Mouse (Mus musculus) heart, postnatal 0 days (tissue): ENCODE results near the gene Il4. TPM values are rescaled to one million over a fixed set of nuclear protein-coding genes. Genes with fewer than 3 reads are reported as not detected.
A peak's percentile ranks its signal among the peaks of the same experiment; 100 is the strongest.

ENCODE experiments used
- ATAC-seq: fragments of 200-750 bp; cut with Nextera tagmentation; 2 replicates; pipeline ENCODE4 v1.8.0; 2017; ENCODE audit warnings: low read depth, moderate number of reproducible peaks, moderate library complexity; ENCODE audit not compliant: insufficient read depth
- DNase-seq: peaks from one replicate; pipeline ENCODE4 v3.0.0-alpha.2; 2016; ENCODE audit warnings: low spot score
- H3K27ac ChIP-seq: fragments of 300-500 bp; sonication (generic); 2 replicates; pipeline ENCODE4 v1.5.1; 2014; ENCODE audit warnings: low read depth, mild to moderate bottlenecking
- H3K27me3 ChIP-seq: fragments of 300-500 bp; sonication (generic); 2 replicates; pipeline ENCODE4 v1.6.1; 2014; ENCODE audit warnings: low read length, mixed read lengths; ENCODE audit not compliant: control insufficient read depth, insufficient read depth
- H3K36me3 ChIP-seq: fragments of 300-500 bp; sonication (generic); replicated peaks from 2 replicates; pipeline ENCODE4 v1.6.1; 2014; ENCODE audit warnings: low read length, mixed read lengths; ENCODE audit not compliant: control insufficient read depth, insufficient read depth
- H3K4me1 ChIP-seq: fragments of 300-500 bp; sonication (generic); 2 replicates; pipeline ENCODE4 v1.6.1; 2014; ENCODE audit warnings: antibody characterized with exemption; ENCODE audit not compliant: control insufficient read depth, insufficient read depth
- H3K4me2 ChIP-seq: fragments of 300-500 bp; sonication (generic); 2 replicates; pipeline ENCODE4 v1.6.1; 2014; ENCODE audit warnings: low read depth, mild to moderate bottlenecking, low read length, moderate library complexity
- H3K4me3 ChIP-seq: fragments of 300-500 bp; sonication (generic); 2 replicates; pipeline ENCODE4 v1.5.1; 2014; ENCODE audit warnings: low read depth, low read length
- H3K9ac ChIP-seq: fragments of 300-500 bp; sonication (generic); replicated peaks from 2 replicates; pipeline ENCODE4 v1.6.1; 2014; ENCODE audit warnings: low read depth, low read length, mixed read lengths
- H3K9me3 ChIP-seq: fragments of 300-500 bp; sonication (generic); replicated peaks from 2 replicates; pipeline ENCODE4 v1.6.1; 2016; ENCODE audit warnings: low read length; ENCODE audit not compliant: control insufficient read depth
- CTCF ChIP-seq: IDR thresholded peaks from 2 replicates; pipeline ENCODE4 v1.5.1; 2016; ENCODE audit warnings: antibody characterized with exemption, control low read depth, low read depth
- EP300 ChIP-seq: IDR thresholded peaks from 2 replicates; pipeline ENCODE4 v1.6.1; 2016; ENCODE audit warnings: antibody characterized with exemption, low read depth
- WGBS: fragments of 180-500 bp; shearing (Covaris S2); extraction: QIAGEN DNeasy Blood & Tissue Kit; methylation state at CpG from one replicate; pipeline ENCODE4 v1.1.7; 2014; 5-methylcytosine and 5-hydroxymethylcytosine counted together
- polyA plus RNA-seq: library from polyadenylated mRNA; unstranded; fragments of >200 nt; fragmentation: Nextera tagmentation; extraction: Ambion mirVana; gene quantifications from 2 replicates; pipeline ENCODE4 v1.2.1, GENCODE M21; 2015
- total RNA-seq: library from RNA; depleted of rRNA; stranded (reverse); fragments of >200 nt; gene quantifications from 2 replicates; pipeline ENCODE4 v1.2.3, GENCODE M21; 2014; ENCODE audit warnings: low replicate concordance

The Il4 gene
- total and polyA plus RNA-seq, 2 experiments from 2014 or later, result not detected

GRCm38 (mm10) chr11:53585510-53585909 is 33.0 kb downstream of the Il4 start:
- no peak overlapping the region for H3K4me3 ChIP-seq
- H3K4me1 ChIP-seq, result no peaks in the 10 kb centered on the region
- no peak overlapping the region for H3K9ac ChIP-seq
- 62% methylated on average over 6 of the region's 6 CpGs for WGBS
- no peak overlapping the region for H3K27ac ChIP-seq
- H3K9me3 ChIP-seq, result no peaks in the 10 kb centered on the region
- peaks cover 52% of the 10 kb centered on the region for H3K36me3 ChIP-seq
- no peaks in the 10 kb centered on the region for H3K27me3 ChIP-seq
- no peak overlapping the region for H3K4me2 ChIP-seq
- no peak for ATAC-seq
- TF ChIP-seq CTCF (no peak), EP300 (no peak)
- no peak for DNase-seq

- Histone ChIP-seq H3K9ac (no peak overlapping the region), H3K27me3 (no peaks in the 10 kb centered on the region), H3K9me3 (no peaks in the 10 kb centered on the region), H3K4me1 (no peaks in the 10 kb centered on the region), H3K4me3 (no peak overlapping the region), H3K27ac (no peak overlapping the region), H3K36me3 (peaks cover 57% of the 10 kb centered on the region), H3K4me2 (no peak overlapping the region)
- no peak; the same call in 1 of the 2 replicates for ATAC-seq
- peak; percentile 70 for TF ChIP-seq CTCF
- TF ChIP-seq EP300, result no peak
- peak; percentile 33 for DNase-seq
- 45% methylated on average over 3 of the region's 3 CpGs for WGBS
Observed at GRCm38 (mm10) chr11:53584849-53585248, 33.6 kb downstream of the Il4 start.

- Histone ChIP-seq H3K4me1 (no peaks in the 10 kb centered on the region), H3K36me3 (peaks cover 49% of the 10 kb centered on the region), H3K9ac (no peak overlapping the region), H3K4me3 (no peak overlapping the region), H3K27ac (no peak overlapping the region), H3K4me2 (no peak overlapping the region), H3K9me3 (no peaks in the 10 kb centered on the region), H3K27me3 (no peaks in the 10 kb centered on the region)
- ATAC-seq, result no peak
- 72% methylated on average over 10 of the region's 10 CpGs for WGBS
- TF ChIP-seq EP300, result no peak
- peak; percentile 36 for TF ChIP-seq CTCF
- no peak for DNase-seq
Observed at GRCm38 (mm10) chr11:53583151-53583550, 35.3 kb downstream of the Il4 start.

GRCm38 (mm10) chr11:53580562-53580961 is 37.9 kb downstream of the Il4 start:
- no peak overlapping the region for H3K9ac ChIP-seq
- no peaks in the 10 kb centered on the region for H3K4me1 ChIP-seq
- no peak overlapping the region for H3K27ac ChIP-seq
- peaks cover 36% of the 10 kb centered on the region; the same call in 1 of the 2 replicates for H3K36me3 ChIP-seq
- no peaks in the 10 kb centered on the region for H3K27me3 ChIP-seq
- no peak for DNase-seq
- TF ChIP-seq CTCF (no peak), EP300 (no peak)
- 100% methylated on average over 3 of the region's 3 CpGs for WGBS
- no peaks in the 10 kb centered on the region for H3K9me3 ChIP-seq
- no peak overlapping the region for H3K4me3 ChIP-seq
- H3K4me2 ChIP-seq, result no peak overlapping the region
- no peak for ATAC-seq

- Histone ChIP-seq H3K36me3 (no peaks in the 10 kb centered on the region), H3K27me3 (no peaks in the 10 kb centered on the region), H3K4me1 (peaks cover 7% of the 10 kb centered on the region), H3K4me3 (peak within 1 kb of the TSS; percentile 81), H3K9me3 (no peaks in the 10 kb centered on the region), H3K9ac (peak within 1 kb of the TSS; percentile 68), H3K27ac (no peak within 1 kb of the TSS), H3K4me2 (peak within 1 kb of the TSS; percentile 90)
- TF ChIP-seq CTCF (no peak), EP300 (no peak)
- peak; percentile 99 for ATAC-seq
- peak; percentile 95 for DNase-seq
- under 1% methylated on average over 67 of the region's 69 CpGs for WGBS
Observed at GRCm38 (mm10) chr11:53567224-53568014, 51.0 kb downstream of the Il4 start, which contains the start of gene Kif3a. Kif3a (plus strand) TSS chr11:53567379.

- 86% methylated on average over 4 of the region's 4 CpGs for WGBS
- H3K4me1 ChIP-seq, result peaks cover 7% of the 10 kb centered on the region
- H3K36me3 ChIP-seq, result no peaks in the 10 kb centered on the region
- H3K4me2 ChIP-seq, result peak overlapping the region; percentile 90
- H3K4me3 ChIP-seq, result peak overlapping the region; percentile 81
- no peaks in the 10 kb centered on the region for H3K9me3 ChIP-seq
- H3K27ac ChIP-seq, result no peak overlapping the region
- no peak for TF ChIP-seq CTCF
- no peak for TF ChIP-seq EP300
- H3K27me3 ChIP-seq, result no peaks in the 10 kb centered on the region
- peak; percentile 7; the same call in 1 of the 2 replicates for ATAC-seq
- no peak overlapping the region for H3K9ac ChIP-seq
- no peak for DNase-seq
Observed at GRCm38 (mm10) chr11:53566646-53567045, 51.8 kb downstream of the Il4 start.
